Mouse (Mus musculus): ENCODE data around the gene Olfr90.

GRCm38 (mm10) chr17:37072080-37072729, 16.1 kb downstream of the Olfr90 start:
- TF ChIP-seq MXI1 (IDR thresholded peaks at IDR 0.05; ENCODE audit: low read depth, low read length) (no peak), ELF1 (IDR thresholded peaks at IDR 0.05; ENCODE audit: low read depth, low read length) (no peak), CTCF (conservative IDR thresholded peaks at IDR 0.05 in 1 of 2, IDR thresholded peaks at IDR 0.05 in 1 of 2; ENCODE audit: low read depth in 2 of 2, low read length in 2 of 2) (no peak)
